Comparison of ENCODE assay signal across 10 mouse cellular contexts in genomic region chrX:134586447-134586846, GRCm38 (mm10). TPM values are rescaled to one million over a fixed set of nuclear protein-coding genes. Genes with fewer than 3 reads are reported as not detected.
A peak's percentile ranks its signal among the peaks of the same experiment; 100 is the strongest.
DNase-seq lines count a peak whose midpoint lies in the region; ATAC-seq and TF ChIP-seq lines count a peak whose summit lies in the region.
"Had no signal": no experiment of that assay in that cellular context is flagged by ENCODE, and none has a peak within 500 bp of the region (broad histone marks: within the 10 kb centered on the region; RNA-seq: fewer than 3 reads in every experiment).

No protein-coding gene starts in this region.

- peak overlapping the region; percentile 83 for H3K27ac ChIP-seq in heart, postnatal 0 days (ENCODE audit: low read depth)
- H3K27ac ChIP-seq in bone marrow, adult 2 months (ENCODE audit: control insufficient read depth, insufficient read depth, low read depth, low read length, poor library complexity): no peak overlapping the region
- no peak overlapping the region for H3K27ac ChIP-seq in hindbrain, embryonic 13.5 days
- H3K27ac ChIP-seq in midbrain, embryonic 12.5 days (replicated peaks): no peak overlapping the region; the same call in 1 of the 2 replicates

- H3K36me3 ChIP-seq in heart, postnatal 0 days (replicated peaks; ENCODE audit: control insufficient read depth, insufficient read depth, low read length): no peaks in the 10 kb centered on the region
- H3K36me3 ChIP-seq in hindbrain, embryonic 13.5 days: no peaks in the 10 kb centered on the region; the same call in none of the 2 replicates
- peaks cover 14% of the 10 kb centered on the region for H3K36me3 ChIP-seq in midbrain, embryonic 12.5 days

- ATAC-seq in heart, postnatal 0 days (ENCODE audit: insufficient read depth, low read depth): no peak
- no peak for ATAC-seq in hindbrain, embryonic 13.5 days (ENCODE audit: low FRiP score)
- ATAC-seq in midbrain, embryonic 12.5 days (ENCODE audit: low FRiP score, low read depth): no peak
- no peak for ATAC-seq in activated CD4-positive, CD25-positive, alpha-beta regulatory T cell, adult 4 months

- peak overlapping the region; percentile 73 for H3K9ac ChIP-seq in heart, postnatal 0 days (replicated peaks; ENCODE audit: low read depth, low read length)
- H3K9ac ChIP-seq in hindbrain, embryonic 13.5 days: peak overlapping the region; percentile 76
- peak overlapping the region; percentile 69 for H3K9ac ChIP-seq in midbrain, embryonic 12.5 days (replicated peaks)

- WGBS in heart, postnatal 0 days: 36% methylated on average over 8 of the region's 8 CpGs
- WGBS in bone marrow, adult 2 months: 26% methylated on average over 8 of the region's 8 CpGs
- WGBS in hindbrain, embryonic 13.5 days: 32% methylated on average over 8 of the region's 8 CpGs
- WGBS in midbrain, embryonic 12.5 days: 39% methylated on average over 8 of the region's 8 CpGs

- DNase-seq in heart, postnatal 0 days (ENCODE audit: low spot score): no peak
- no peak for DNase-seq in heart, postnatal 4 days
- no peak for DNase-seq in ovary, postnatal 14 days (ENCODE audit: low spot score)
- no peak for DNase-seq in embryo, embryonic 9.5 days (ENCODE audit: extremely low spot score)
- DNase-seq: lung, postnatal 36 days; thymus, postnatal 25 days had no signal

- no peaks in the 10 kb centered on the region for H3K4me1 ChIP-seq in heart, postnatal 0 days (ENCODE audit: control insufficient read depth, insufficient read depth)
- H3K4me1 ChIP-seq in bone marrow, adult 2 months (ENCODE audit: control insufficient read depth, insufficient read depth, low read length): no peaks in the 10 kb centered on the region
- peaks cover 17% of the 10 kb centered on the region for H3K4me1 ChIP-seq in hindbrain, embryonic 13.5 days (replicated peaks)
- H3K4me1 ChIP-seq in midbrain, embryonic 12.5 days: no peaks in the 10 kb centered on the region

- no peak for TF ChIP-seq EP300 in heart, postnatal 0 days (IDR thresholded peaks at IDR 0.05; ENCODE audit: low read depth)

- no peak for TF ChIP-seq POLR2A in bone marrow, adult 2 months (IDR thresholded peaks at IDR 0.05; ENCODE audit: borderline replicate concordance, control insufficient read depth, low read depth, low read length)

- peak overlapping the region; percentile 45 for H3K4me3 ChIP-seq in heart, postnatal 0 days (ENCODE audit: low read depth, low read length)
- peak overlapping the region; percentile 83 for H3K4me3 ChIP-seq in bone marrow, adult 2 months (replicated peaks; ENCODE audit: control insufficient read depth, low read depth, low read length)
- H3K4me3 ChIP-seq in hindbrain, embryonic 13.5 days: peak overlapping the region; percentile 52
- peak overlapping the region; percentile 55 for H3K4me3 ChIP-seq in midbrain, embryonic 12.5 days

- no peak for TF ChIP-seq CTCF in heart, postnatal 0 days (IDR thresholded peaks at IDR 0.05; ENCODE audit: low read depth)
- TF ChIP-seq CTCF in bone marrow, adult 2 months (IDR thresholded peaks at IDR 0.05; ENCODE audit: control insufficient read depth, insufficient read depth, low read length): no peak

- no peaks in the 10 kb centered on the region for H3K27me3 ChIP-seq in heart, postnatal 0 days (ENCODE audit: control insufficient read depth, insufficient read depth, low read length)
- no peaks in the 10 kb centered on the region for H3K27me3 ChIP-seq in hindbrain, embryonic 13.5 days
- H3K27me3 ChIP-seq in midbrain, embryonic 12.5 days: no peaks in the 10 kb centered on the region

- H3K9me3 ChIP-seq in heart, postnatal 0 days (replicated peaks; ENCODE audit: control insufficient read depth, low read length): no peaks in the 10 kb centered on the region
- no peaks in the 10 kb centered on the region for H3K9me3 ChIP-seq in hindbrain, embryonic 13.5 days
- no peaks in the 10 kb centered on the region for H3K9me3 ChIP-seq in midbrain, embryonic 12.5 days

- H3K4me2 ChIP-seq in heart, postnatal 0 days (ENCODE audit: low read depth, low read length): peak overlapping the region; percentile 66
- peak overlapping the region; percentile 62 for H3K4me2 ChIP-seq in hindbrain, embryonic 13.5 days
- peak overlapping the region; percentile 63 for H3K4me2 ChIP-seq in midbrain, embryonic 12.5 days (replicated peaks)

RNA-seq across cellular contexts. Expression of gene Rpl36a, which starts 1.0 kb away (rescaled TPM):
- total RNA-seq in heart, postnatal 0 days (2014; rRNA removed; ENCODE audit: low replicate concordance): 341 and 419 TPM in 2 replicates
- 246 and 247 TPM in 2 replicates for polyA plus RNA-seq in heart, postnatal 0 days (2015; fragmentation: Nextera tagmentation; extraction: Ambion mirVana)
- total RNA-seq in heart, postnatal 4 days (2021): 100 to 1,000 TPM; 208 to 224 TPM
- polyA plus RNA-seq in bone marrow, adult 2 months (2011; ENCODE audit: insufficient read depth, insufficient read length, low replicate concordance, missing spikeins): 431 and 606 TPM in 2 replicates
- polyA plus RNA-seq in hindbrain, embryonic 13.5 days (2015; fragmentation: Nextera tagmentation; extraction: Ambion mirVana): 223 and 238 TPM in 2 replicates
- polyA plus RNA-seq in midbrain, embryonic 12.5 days (2016; fragmentation: Nextera tagmentation; extraction: Ambion mirVana): 229 and 268 TPM in 2 replicates
- 100 to 1,000 TPM; 650 to 747 TPM for polyA plus RNA-seq in activated CD4-positive, CD25-positive, alpha-beta regulatory T cell, adult 4 months (2017; shearing (Covaris generic))

RNA-seq across cellular contexts. Expression of gene Btk, which starts 3.1 kb away (rescaled TPM):
- total RNA-seq in heart, postnatal 0 days (2014; rRNA removed; ENCODE audit: low replicate concordance): not detected in 2 replicates
- 0.34 and 0.49 TPM in 2 replicates for polyA plus RNA-seq in heart, postnatal 0 days (2015; fragmentation: Nextera tagmentation; extraction: Ambion mirVana)
- under 1 TPM; 0.63 to 0.71 TPM for total RNA-seq in heart, postnatal 4 days (2021)
- polyA plus RNA-seq in bone marrow, adult 2 months (2011; ENCODE audit: insufficient read depth, insufficient read length, low replicate concordance, missing spikeins): 43.9 and 79.4 TPM in 2 replicates
- polyA plus RNA-seq in hindbrain, embryonic 13.5 days (2015; fragmentation: Nextera tagmentation; extraction: Ambion mirVana): 0.63 and 1.1 TPM in 2 replicates
- 1.1 and 1.2 TPM in 2 replicates for polyA plus RNA-seq in midbrain, embryonic 12.5 days (2016; fragmentation: Nextera tagmentation; extraction: Ambion mirVana)
- 1 to 10 TPM in 1 of 2 experiments, under 1 TPM in 1; 0.65 to 2.3 TPM for polyA plus RNA-seq in activated CD4-positive, CD25-positive, alpha-beta regulatory T cell, adult 4 months (2017; shearing (Covaris generic))

RNA-seq across cellular contexts. Expression of gene Gla, which starts 14.5 kb away (rescaled TPM):
- 0.50 and 4.1 TPM in 2 replicates for total RNA-seq in heart, postnatal 0 days (2014; rRNA removed; ENCODE audit: low replicate concordance)
- 1.5 and 1.8 TPM in 2 replicates for polyA plus RNA-seq in heart, postnatal 0 days (2015; fragmentation: Nextera tagmentation; extraction: Ambion mirVana)
- total RNA-seq in heart, postnatal 4 days (2021): 1 to 10 TPM; 2.3 to 3.4 TPM
- polyA plus RNA-seq in bone marrow, adult 2 months (2011; ENCODE audit: insufficient read depth, insufficient read length, low replicate concordance, missing spikeins): 1.5 and 6.8 TPM in 2 replicates
- 3.1 and 3.5 TPM in 2 replicates for polyA plus RNA-seq in hindbrain, embryonic 13.5 days (2015; fragmentation: Nextera tagmentation; extraction: Ambion mirVana)
- 4.5 TPM in 2 replicates for polyA plus RNA-seq in midbrain, embryonic 12.5 days (2016; fragmentation: Nextera tagmentation; extraction: Ambion mirVana)
- polyA plus RNA-seq in activated CD4-positive, CD25-positive, alpha-beta regulatory T cell, adult 4 months (2017; shearing (Covaris generic)): 1 to 10 TPM; 4.6 to 5.0 TPM

RNA-seq across cellular contexts. Expression of gene Hnrnph2, which starts 14.5 kb away (rescaled TPM):
- 37.1 and 43.9 TPM in 2 replicates for total RNA-seq in heart, postnatal 0 days (2014; rRNA removed; ENCODE audit: low replicate concordance)
- 98.4 and 102 TPM in 2 replicates for polyA plus RNA-seq in heart, postnatal 0 days (2015; fragmentation: Nextera tagmentation; extraction: Ambion mirVana)
- total RNA-seq in heart, postnatal 4 days (2021): 100 to 1,000 TPM; 102 to 105 TPM
- polyA plus RNA-seq in bone marrow, adult 2 months (2011; ENCODE audit: insufficient read depth, insufficient read length, low replicate concordance, missing spikeins): 50.4 and 53.5 TPM in 2 replicates
- polyA plus RNA-seq in hindbrain, embryonic 13.5 days (2015; fragmentation: Nextera tagmentation; extraction: Ambion mirVana): 170 TPM in 2 replicates
- 186 and 202 TPM in 2 replicates for polyA plus RNA-seq in midbrain, embryonic 12.5 days (2016; fragmentation: Nextera tagmentation; extraction: Ambion mirVana)
- polyA plus RNA-seq in activated CD4-positive, CD25-positive, alpha-beta regulatory T cell, adult 4 months (2017; shearing (Covaris generic)): 100 to 1,000 TPM in 1 of 2 experiments, 10 to 100 TPM in 1; 75.6 to 106 TPM

RNA-seq across cellular contexts. Expression of gene Timm8a1, which starts 44.8 kb away (rescaled TPM):
- total RNA-seq in heart, postnatal 0 days (2014; rRNA removed; ENCODE audit: low replicate concordance): 13.1 and 13.7 TPM in 2 replicates
- polyA plus RNA-seq in heart, postnatal 0 days (2015; fragmentation: Nextera tagmentation; extraction: Ambion mirVana): 66.5 and 74.5 TPM in 2 replicates
- total RNA-seq in heart, postnatal 4 days (2021): 10 to 100 TPM; 31.1 to 35.9 TPM
- polyA plus RNA-seq in bone marrow, adult 2 months (2011; ENCODE audit: insufficient read depth, insufficient read length, low replicate concordance, missing spikeins): 11.6 and 28.4 TPM in 2 replicates
- 45.1 and 46.5 TPM in 2 replicates for polyA plus RNA-seq in hindbrain, embryonic 13.5 days (2015; fragmentation: Nextera tagmentation; extraction: Ambion mirVana)
- 49.5 and 50.3 TPM in 2 replicates for polyA plus RNA-seq in midbrain, embryonic 12.5 days (2016; fragmentation: Nextera tagmentation; extraction: Ambion mirVana)
- 10 to 100 TPM; 31.0 to 38.7 TPM for polyA plus RNA-seq in activated CD4-positive, CD25-positive, alpha-beta regulatory T cell, adult 4 months (2017; shearing (Covaris generic))

Comparison
In these comparisons a context has a peak if more than half of its experiments do, and no peak if none do; other contexts are left out.
1. RNA of gene Btk, which starts 3.1 kb away (polyA plus RNA-seq): 43.9 to 79.4 TPM in bone marrow, adult 2 months; 0.65 to 2.3 TPM in activated CD4-positive, CD25-positive, alpha-beta regulatory T cell, adult 4 months, 1.1 to 1.2 TPM in midbrain, embryonic 12.5 days, 0.63 to 1.1 TPM in hindbrain, embryonic 13.5 days and 0.34 to 0.49 TPM in heart, postnatal 0 days; every median in the first group is over 10 times any median in the second.
2. Peak in every context shown above with its lines, with median percentiles within 50 percentile points of each other: H3K4me2 ChIP-seq, H3K4me3 ChIP-seq and H3K9ac ChIP-seq.